Mouse (Mus musculus): ENCODE measurements at regions not wholly inside any gene's neighbourhood (a gene's known extent, or its start where the extent isn't known, plus 50 kb on each side); places are given as distances from the start of the nearest gene placed in this dataset.

GRCm38 (mm10) chr9:32010953-32011770 is 97.9 kb upstream of the Barx2 start:
- TF ChIP-seq POLR2A (IDR thresholded peaks at IDR 0.05; ENCODE audit: insufficient read depth, low read depth, low read length) (no peak), CTCF (IDR thresholded peaks at IDR 0.05) (no peak)

Data from heart, adult 2 months (tissue).